Mouse (Mus musculus) T-helper 1 cell (primary cell): ENCODE results near the gene Prl2c2.
"Not testable (repeated sequence)": the region's sequence is repeated elsewhere in the genome, so short reads cannot be mapped to it uniquely, and the experiment has no call there.

Source experiments
- in situ Hi-C: fragments of 300-600 bp; cut with MboI, MseI; formaldehyde crosslinking; loops from one replicate; pipeline ENCODE4 v1.15.1; 2025; ENCODE audit warnings: high pct_unique_total_duplicates

Prl2c2 gene

DNA sequence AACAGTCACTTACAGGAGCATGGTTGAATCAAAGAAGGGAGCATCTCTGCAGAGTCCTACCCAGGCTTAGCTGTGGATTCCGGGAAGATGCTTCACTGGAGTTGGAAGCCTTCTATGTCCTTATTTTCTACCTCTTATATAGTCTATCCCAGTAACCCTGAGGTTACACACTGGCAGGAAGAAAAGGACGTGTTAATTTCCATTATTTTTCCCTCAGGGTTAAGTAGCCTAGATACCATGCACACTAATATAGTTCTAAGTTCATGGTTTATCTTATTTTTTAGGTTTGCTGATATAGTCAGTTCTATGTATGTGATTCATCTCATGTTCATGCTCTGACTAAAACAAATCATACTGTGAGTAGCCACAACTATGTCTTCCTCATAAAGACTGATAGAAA, at the start of gene Prl2c2:
Gene Prl2c2 (minus strand): TSS at position 101 of the 400 bp plus-strand sequence.
- in situ Hi-C loops: not testable (repeated sequence)

DNA sequence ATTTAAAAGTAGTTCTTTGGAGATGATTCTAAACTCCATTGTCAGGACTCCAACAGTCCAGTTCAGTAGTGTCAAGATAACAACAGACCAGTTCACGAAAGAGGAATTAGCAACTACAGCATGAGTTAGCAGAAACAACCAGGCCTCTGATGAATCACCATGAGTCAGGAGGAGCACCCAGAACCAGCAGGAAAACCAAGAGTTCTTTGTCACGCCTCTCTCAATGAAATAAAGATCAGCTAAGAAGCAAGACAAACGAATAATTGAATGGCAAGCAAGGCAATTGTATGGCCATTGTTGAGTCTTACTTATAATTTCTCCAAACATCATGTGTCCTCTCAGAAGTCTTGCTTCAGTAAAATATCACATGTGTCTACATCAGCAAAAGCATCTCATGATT, 20.7 kb upstream of the Prl2c2 start:
- in situ Hi-C loops: not testable (repeated sequence)

DNA sequence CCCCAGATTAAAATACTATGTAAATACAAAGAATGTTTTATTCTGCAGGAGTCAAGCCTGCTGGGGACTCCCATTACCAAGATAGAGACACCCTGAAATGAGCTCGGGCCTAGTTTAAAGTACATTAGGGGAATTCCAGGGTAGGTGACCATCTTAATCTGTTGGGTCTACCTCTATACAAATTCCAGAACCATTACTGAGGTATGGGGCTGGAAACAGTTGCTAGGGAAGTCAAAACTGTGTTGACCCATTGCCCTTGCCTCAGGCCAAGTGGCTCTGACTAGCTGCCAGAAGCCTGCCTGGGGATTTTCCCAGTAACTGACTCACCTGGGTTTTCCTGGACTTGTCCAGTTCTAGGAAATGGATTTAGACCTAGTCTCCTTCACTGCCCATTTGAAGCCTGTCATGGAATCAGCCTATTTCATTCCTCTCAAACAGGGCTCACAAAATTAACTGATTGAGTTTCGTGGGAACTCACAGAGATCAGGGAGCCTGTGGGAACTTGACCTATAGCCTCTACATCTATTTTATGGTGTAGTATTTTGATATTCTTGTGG, 8.9 kb upstream of the Prl2c2 start:
- in situ Hi-C loops: loop anchor here (5.0 kb wide), 1 partner anchor 163 kb away; no protein-coding TSS in a partner anchor
